Mouse (Mus musculus): ENCODE data around the gene Idua. TPM values are rescaled to one million over a fixed set of nuclear protein-coding genes. Genes with fewer than 3 reads are reported as not detected.

The Idua gene
- total and polyA plus RNA-seq, 3 experiments: 1.5 to 9.5 TPM; not detected in 1

GRCm38 (mm10) chr5:108629634-108630483, 30.3 kb upstream of the Idua start, which contains the start of the genes Gak and Tmem175:
Gak (minus strand) TSS chr5:108629755.
Tmem175 (plus strand) TSS chr5:108629770.
- no peaks in the 10 kb centered on the region for H3K9me3 ChIP-seq (replicated peaks; ENCODE audit: insufficient read depth, low read length)
- TF ChIP-seq ELF1 (IDR thresholded peaks at IDR 0.05; ENCODE audit: low read depth, low read length) (peak; percentile 94), POLR2A (IDR thresholded peaks at IDR 0.05; ENCODE audit: control insufficient read depth in 1 of 2, insufficient read depth in 1 of 2, low read depth in 1 of 2, low read length in 2 of 2, poor library complexity in 1 of 2) (peak; percentile 65 to 98; a peak in 3 of 4 replicates), POLR2AphosphoS2 (IDR thresholded peaks at IDR 0.05; ENCODE audit: low read length) (peak; percentile 79; the same call in 1 of the 2 replicates), UBTF (IDR thresholded peaks at IDR 0.05; ENCODE audit: borderline replicate concordance, insufficient read depth, low read depth, low read length) (0 out of 2 replicates have a peak, but pooled peaks have one; percentile 43), ZMIZ1 (IDR thresholded peaks at IDR 0.05; ENCODE audit: low read depth, low read length) (peak; percentile 77; the same call in 1 of the 2 replicates), SIN3A (IDR thresholded peaks at IDR 0.05; ENCODE audit: low read length) (peak; percentile 59), ETS1 (IDR thresholded peaks at IDR 0.05; ENCODE audit: low read depth, low read length) (peak; percentile 55; the same call in 1 of the 2 replicates), MEF2A (IDR thresholded peaks at IDR 0.05; ENCODE audit: extremely low read depth, insufficient replicate concordance, low read depth, low read length, poor library complexity, severe bottlenecking) (no peak), MAFK (IDR thresholded peaks at IDR 0.05; ENCODE audit: borderline replicate concordance, low read depth, low read length) (peak; percentile 66; the same call in 1 of the 2 replicates), MAX (IDR thresholded peaks at IDR 0.05; ENCODE audit: low read length) (peak; percentile 56; the same call in 1 of the 2 replicates), HCFC1 (IDR thresholded peaks at IDR 0.05; ENCODE audit: low read depth, low read length) (peak; percentile 88), JUND (IDR thresholded peaks at IDR 0.05; ENCODE audit: low read depth, low read length) (no peak), RCOR1 (IDR thresholded peaks at IDR 0.05; ENCODE audit: low read depth, low read length) (no peak), MAZ (IDR thresholded peaks at IDR 0.05; ENCODE audit: low read depth, low read length) (peak; percentile 71; the same call in 1 of the 2 replicates), TCF12 (IDR thresholded peaks at IDR 0.05; ENCODE audit: low read depth, low read length) (0 out of 2 replicates have a peak, but pooled peaks have one; percentile 26), MXI1 (IDR thresholded peaks at IDR 0.05; ENCODE audit: low read depth, low read length) (peak; percentile 76), TBP (IDR thresholded peaks at IDR 0.05; ENCODE audit: low read depth, low read length) (0 out of 2 replicates have a peak, but pooled peaks have one; percentile 56), TAL1 (IDR thresholded peaks at IDR 0.05; ENCODE audit: low read length) (no peak), USF1 (IDR thresholded peaks at IDR 0.05; ENCODE audit: low read depth, low read length) (peak; percentile 50; the same call in 1 of the 2 replicates), ZKSCAN1 (IDR thresholded peaks at IDR 0.05; ENCODE audit: low read depth, low read length) (no peak), ZNF384 (IDR thresholded peaks at IDR 0.05; ENCODE audit: low read depth, low read length) (no peak), NELFE (IDR thresholded peaks at IDR 0.05; ENCODE audit: low read depth, low read length) (peak; percentile 97), BHLHE40 (IDR thresholded peaks at IDR 0.05; ENCODE audit: borderline replicate concordance, low read depth, low read length) (no peak), NRF1 (IDR thresholded peaks at IDR 0.05; ENCODE audit: insufficient read depth, low read depth, low read length, poor library complexity, severe bottlenecking) (peak; percentile 94)
- H3K4me3 ChIP-seq (ENCODE audit: control insufficient read depth in 1 of 2, insufficient read depth in 1 of 2, low read depth in 2 of 2, low read length in 2 of 2): peak within 1 kb of the TSS; percentile 68 to 99
- peak within 1 kb of the TSS; percentile 90 for H3K9ac ChIP-seq (ENCODE audit: control insufficient read depth, low read depth, low read length, poor library complexity, severe bottlenecking)
- DNase-seq (ENCODE audit: low read depth, low spot score): peak; percentile 98
- peak within 1 kb of the TSS; percentile 44 for H3K27ac ChIP-seq (ENCODE audit: control insufficient read depth, low read depth, low read length)
- H3K36me3 ChIP-seq (ENCODE audit: control insufficient read depth in 1 of 2, insufficient read depth in 2 of 2, low read length in 2 of 2): peaks cover 4 to 33% of the 10 kb centered on the region in 2 experiments; a peak in 3 of 4 replicates
- peaks cover 42% of the 10 kb centered on the region for H3K79me2 ChIP-seq (ENCODE audit: control insufficient read depth, insufficient read depth, low read length, poor library complexity)
- no peaks in the 10 kb centered on the region for H3K27me3 ChIP-seq (ENCODE audit: control insufficient read depth in 1 of 2, insufficient read depth in 2 of 2, low read length in 2 of 2)
- H3K4me1 ChIP-seq (ENCODE audit: control insufficient read depth in 1 of 2, insufficient read depth in 2 of 2, low read length in 2 of 2): peaks cover 16 to 17% of the 10 kb centered on the region in 2 experiments

Measured in MEL (cell line).